ENCODE assay signal across 8 mouse cellular contexts in the genomic region with DNA sequence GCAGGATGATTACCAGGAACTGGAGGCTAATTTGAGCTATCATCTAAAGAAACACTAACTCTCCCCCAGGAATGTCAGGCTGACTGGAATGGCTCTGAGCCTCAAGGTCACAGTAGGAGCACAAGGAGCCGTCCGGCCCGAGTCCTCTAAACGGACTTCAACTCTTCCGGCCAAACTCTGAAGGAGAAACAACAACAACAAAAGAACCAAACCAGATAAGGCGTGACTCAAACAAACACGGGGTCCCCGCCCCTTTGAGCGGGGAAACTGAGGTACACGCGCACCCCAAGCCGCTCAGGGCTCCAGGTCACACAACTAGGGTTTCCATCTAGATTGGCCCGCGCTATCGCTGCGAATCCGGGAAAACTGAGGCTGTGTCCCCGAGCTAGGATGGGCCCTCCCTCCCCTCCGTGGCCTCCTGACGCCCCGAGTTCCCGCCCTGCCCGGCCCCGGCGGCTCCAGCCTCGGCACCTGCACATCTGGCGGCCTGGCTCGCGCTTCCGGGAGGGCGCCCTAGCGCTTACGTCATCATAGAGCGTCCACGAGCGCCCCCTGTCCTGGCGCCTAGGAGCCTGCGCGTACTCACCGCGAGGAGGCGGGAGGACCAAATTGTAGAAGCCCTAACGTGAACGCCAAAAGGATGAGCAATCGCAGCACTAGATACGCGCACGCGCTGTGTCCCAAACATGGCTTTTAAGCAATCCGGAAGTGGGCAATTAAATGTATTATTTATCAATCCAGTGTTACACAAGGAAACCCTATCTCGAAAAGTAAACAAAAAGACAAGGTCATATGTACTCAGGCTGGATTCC. TPM values are rescaled to one million over a fixed set of nuclear protein-coding genes. Genes with fewer than 3 reads are reported as not detected.
DNase-seq lines count a peak whose midpoint lies in the region; ATAC-seq and TF ChIP-seq lines count a peak whose summit lies in the region.

No protein-coding gene starts in this region.

- ATAC-seq in heart, embryonic 11.5 days (replicated peaks; ENCODE audit: insufficient number of reproducible peaks, low FRiP score, low TSS enrichment): peak; percentile 74
- ATAC-seq in kidney, embryonic 16.5 days (ENCODE audit: low FRiP score, low TSS enrichment): peak; percentile 81

- peak overlapping the region; percentile 90 for H3K9ac ChIP-seq in heart, embryonic 11.5 days (ENCODE audit: low read depth, low read length)
- peak overlapping the region; percentile 79 for H3K9ac ChIP-seq in kidney, embryonic 16.5 days (replicated peaks; ENCODE audit: low read length)
- peak overlapping the region; percentile 95 for H3K9ac ChIP-seq in liver, adult 2 months (ENCODE audit: low read depth, low read length)

- peak overlapping the region; percentile 73 for H3K4me2 ChIP-seq in heart, embryonic 11.5 days
- peak overlapping the region; percentile 76 for H3K4me2 ChIP-seq in kidney, embryonic 16.5 days (replicated peaks; ENCODE audit: low read depth, low read length)
- H3K4me2 ChIP-seq in myocyte (ENCODE audit: low read depth): peak overlapping the region; percentile 93

- peak overlapping the region; percentile 86 for H3K4me3 ChIP-seq in bone marrow macrophage, adult 2 months (ENCODE audit: insufficient read depth, low read length)
- peak overlapping the region; percentile 78 for H3K4me3 ChIP-seq in embryonic fibroblast, embryonic 13.5 days (ENCODE audit: insufficient read depth, low read length)
- peak overlapping the region; percentile 77 for H3K4me3 ChIP-seq in heart, embryonic 11.5 days (ENCODE audit: low read depth, low read length)
- peak overlapping the region; percentile 80 for H3K4me3 ChIP-seq in kidney, embryonic 16.5 days (ENCODE audit: low read length)
- peak overlapping the region; percentile 94 for H3K4me3 ChIP-seq in liver, adult 2 months (ENCODE audit: insufficient read depth, low read depth, low read length)
- H3K4me3 ChIP-seq in myocyte: peak overlapping the region; percentile 47

- H3K27ac ChIP-seq in bone marrow macrophage, adult 2 months (ENCODE audit: insufficient read depth, low read depth, low read length): peak overlapping the region; percentile 83
- peak overlapping the region; percentile 49 for H3K27ac ChIP-seq in embryonic fibroblast, embryonic 13.5 days (ENCODE audit: insufficient read depth, low read length)
- H3K27ac ChIP-seq in heart, embryonic 11.5 days (ENCODE audit: low read depth, low read length): peak overlapping the region; percentile 82
- H3K27ac ChIP-seq in kidney, embryonic 16.5 days (ENCODE audit: low read length): peak overlapping the region; percentile 95
- H3K27ac ChIP-seq in liver, adult 2 months (replicated peaks; ENCODE audit: insufficient read depth, low read depth, low read length): peak overlapping the region; percentile 93

- peaks cover 5% of the 10 kb centered on the region; the same call in 1 of the 2 replicates for H3K79me2 ChIP-seq in liver, adult 2 months (ENCODE audit: control insufficient read depth, insufficient read depth, low read length)
- H3K79me2 ChIP-seq in myocyte (ENCODE audit: control insufficient read depth, insufficient read depth): no peaks in the 10 kb centered on the region

- H3K27me3 ChIP-seq in heart, embryonic 11.5 days (ENCODE audit: control insufficient read depth, insufficient read depth, low read length): no peaks in the 10 kb centered on the region
- H3K27me3 ChIP-seq in kidney, embryonic 16.5 days (ENCODE audit: insufficient read depth, low read length): no peaks in the 10 kb centered on the region
- no peaks in the 10 kb centered on the region for H3K27me3 ChIP-seq in liver, adult 2 months (ENCODE audit: control insufficient read depth, insufficient read depth, low read length)
- H3K27me3 ChIP-seq in myocyte (ENCODE audit: control insufficient read depth, insufficient read depth, insufficient read length): no peaks in the 10 kb centered on the region
- H3K27me3 ChIP-seq in splenic B cell, adult 2 months (ENCODE audit: control insufficient read depth, insufficient read depth, low read length, poor library complexity, severe bottlenecking): no peaks in the 10 kb centered on the region

- no peak overlapping the region for H3ac ChIP-seq in myocyte (ENCODE audit: control insufficient read depth, insufficient read length)

- TF ChIP-seq POLR2A in bone marrow macrophage, adult 2 months (IDR thresholded peaks at IDR 0.05; ENCODE audit: borderline replicate concordance, low read depth, low read length): 0 out of 2 replicates have a peak, but pooled peaks have one; percentile 2
- peak; percentile 54 for TF ChIP-seq POLR2A in embryonic fibroblast, embryonic 13.5 days (IDR thresholded peaks at IDR 0.05; ENCODE audit: low read depth, low read length)
- TF ChIP-seq POLR2A in liver, adult 2 months (IDR thresholded peaks at IDR 0.05; ENCODE audit: extremely low read depth, insufficient read depth, low read length): peak; percentile 72; the same call in 1 of the 2 replicates
- peak; percentile 64 for TF ChIP-seq POLR2A in myocyte (IDR thresholded peaks at IDR 0.05; ENCODE audit: insufficient read length, low read depth)

- no peaks in the 10 kb centered on the region for H3K9me3 ChIP-seq in heart, embryonic 11.5 days (replicated peaks; ENCODE audit: control insufficient read depth, low read length)
- H3K9me3 ChIP-seq in kidney, embryonic 16.5 days (ENCODE audit: low read length): no peaks in the 10 kb centered on the region

- DNase-seq in A20 (ENCODE audit: low read depth, low spot score): peak; percentile 99
- DNase-seq in liver, adult 2 months (ENCODE audit: extremely low read depth, low read depth, low spot score): peak; percentile 99
- peak; percentile 99 for DNase-seq in splenic B cell, adult 2 months (ENCODE audit: low read depth, low spot score)

- H3K36me3 ChIP-seq in heart, embryonic 11.5 days (ENCODE audit: control insufficient read depth, insufficient read depth, low read length): no peaks in the 10 kb centered on the region; the same call in 1 of the 2 replicates
- H3K36me3 ChIP-seq in kidney, embryonic 16.5 days (ENCODE audit: insufficient read depth, low read length): peaks cover 10% of the 10 kb centered on the region; the same call in 1 of the 2 replicates
- H3K36me3 ChIP-seq in liver, adult 2 months (ENCODE audit: control insufficient read depth, insufficient read depth, low read length): peaks cover 5% of the 10 kb centered on the region; the same call in 1 of the 2 replicates
- H3K36me3 ChIP-seq in myocyte (ENCODE audit: control insufficient read depth, insufficient read depth): peaks cover 7% of the 10 kb centered on the region
- peaks cover 3% of the 10 kb centered on the region; the same call in 1 of the 2 replicates for H3K36me3 ChIP-seq in splenic B cell, adult 2 months (ENCODE audit: control insufficient read depth, insufficient read depth, low read length, poor library complexity, severe bottlenecking)

- TF ChIP-seq CTCF in bone marrow macrophage, adult 2 months (IDR thresholded peaks at IDR 0.05; ENCODE audit: low read depth, low read length): no peak
- 0 out of 2 replicates have a peak, but pooled peaks have one; percentile 19 for TF ChIP-seq CTCF in embryonic fibroblast, embryonic 13.5 days (IDR thresholded peaks at IDR 0.05; ENCODE audit: borderline replicate concordance, insufficient read depth, low read length)
- peak; percentile 65 for TF ChIP-seq CTCF in liver, adult 2 months (IDR thresholded peaks at IDR 0.05; ENCODE audit: low read depth, low read length)

- WGBS in heart, embryonic 11.5 days (ENCODE audit: insufficient replicate concordance): under 1% methylated on average over 51 of the region's 51 CpGs
- under 1% methylated on average over 51 of the region's 51 CpGs for WGBS in kidney, embryonic 16.5 days
- under 1% methylated on average over 51 of the region's 51 CpGs for WGBS in liver, adult 2 months

- peaks cover 20% of the 10 kb centered on the region for H3K4me1 ChIP-seq in bone marrow macrophage, adult 2 months (ENCODE audit: control insufficient read depth, insufficient read depth, low read length)
- no peaks in the 10 kb centered on the region; the same call in none of the 2 replicates for H3K4me1 ChIP-seq in embryonic fibroblast, embryonic 13.5 days (ENCODE audit: control insufficient read depth, insufficient read depth, low read length)
- peaks cover 15% of the 10 kb centered on the region for H3K4me1 ChIP-seq in heart, embryonic 11.5 days (ENCODE audit: control insufficient read depth, insufficient read depth, low read length)
- H3K4me1 ChIP-seq in kidney, embryonic 16.5 days (ENCODE audit: insufficient read depth, low read length): peaks cover 22% of the 10 kb centered on the region
- H3K4me1 ChIP-seq in liver, adult 2 months (ENCODE audit: control insufficient read depth, insufficient read depth, low read length): peaks cover 9% of the 10 kb centered on the region

RNA-seq across cellular contexts. Expression of a gene that starts 4.7 kb away (rescaled TPM):
- polyA plus RNA-seq in bone marrow macrophage, adult 2 months (2012; ENCODE audit: insufficient read depth, insufficient read length, missing spikeins): 163 and 178 TPM in 2 replicates
- polyA plus RNA-seq in embryonic fibroblast, embryonic 13.5 days (2011; ENCODE audit: insufficient read length, low read depth, missing spikeins): 105 and 110 TPM in 2 replicates
- 202 and 212 TPM in 2 replicates for polyA plus RNA-seq in heart, embryonic 11.5 days (2014; fragmentation: Nextera tagmentation; extraction: Ambion mirVana)
- 353 and 359 TPM in 2 replicates for polyA plus RNA-seq in kidney, embryonic 16.5 days (2015; fragmentation: Nextera tagmentation; extraction: Ambion mirVana)
- 271 and 321 TPM in 2 replicates for total RNA-seq in liver, adult 2 months (2014; rRNA removed)
- 455 and 489 TPM in 2 replicates for polyA plus RNA-seq in liver, adult 2 months (2012; rRNA removed)
- polyA plus RNA-seq in myocyte (2012; fragmentation: generic; extraction: Trizol): 329 TPM

RNA-seq across cellular contexts. Expression of a gene that starts 5.0 kb away (rescaled TPM):
- polyA plus RNA-seq in bone marrow macrophage, adult 2 months (2012; ENCODE audit: insufficient read depth, insufficient read length, missing spikeins): 82.2 and 82.3 TPM in 2 replicates
- 35.5 and 37.0 TPM in 2 replicates for polyA plus RNA-seq in embryonic fibroblast, embryonic 13.5 days (2011; ENCODE audit: insufficient read length, low read depth, missing spikeins)
- 67.3 and 68.1 TPM in 2 replicates for polyA plus RNA-seq in heart, embryonic 11.5 days (2014; fragmentation: Nextera tagmentation; extraction: Ambion mirVana)
- 65.4 and 69.9 TPM in 2 replicates for polyA plus RNA-seq in kidney, embryonic 16.5 days (2015; fragmentation: Nextera tagmentation; extraction: Ambion mirVana)
- total RNA-seq in liver, adult 2 months (2014; rRNA removed): 36.7 and 42.6 TPM in 2 replicates
- 68.4 and 72.3 TPM in 2 replicates for polyA plus RNA-seq in liver, adult 2 months (2012; rRNA removed)
- 73.8 TPM for polyA plus RNA-seq in myocyte (2012; fragmentation: generic; extraction: Trizol)

RNA-seq across cellular contexts. Expression of a gene that starts 12.2 kb away (rescaled TPM):
- polyA plus RNA-seq in bone marrow macrophage, adult 2 months (2012; ENCODE audit: insufficient read depth, insufficient read length, missing spikeins): 825 and 873 TPM in 2 replicates
- 547 and 589 TPM in 2 replicates for polyA plus RNA-seq in embryonic fibroblast, embryonic 13.5 days (2011; ENCODE audit: insufficient read length, low read depth, missing spikeins)
- 798 and 827 TPM in 2 replicates for polyA plus RNA-seq in heart, embryonic 11.5 days (2014; fragmentation: Nextera tagmentation; extraction: Ambion mirVana)
- 869 and 882 TPM in 2 replicates for polyA plus RNA-seq in kidney, embryonic 16.5 days (2015; fragmentation: Nextera tagmentation; extraction: Ambion mirVana)
- total RNA-seq in liver, adult 2 months (2014; rRNA removed): 750 and 1,062 TPM in 2 replicates
- 596 and 770 TPM in 2 replicates for polyA plus RNA-seq in liver, adult 2 months (2012; rRNA removed)
- 2,253 TPM for polyA plus RNA-seq in myocyte (2012; fragmentation: generic; extraction: Trizol)

RNA-seq across cellular contexts. Expression of a gene that starts 16.2 kb away (rescaled TPM):
- 80.7 and 86.0 TPM in 2 replicates for polyA plus RNA-seq in bone marrow macrophage, adult 2 months (2012; ENCODE audit: insufficient read depth, insufficient read length, missing spikeins)
- polyA plus RNA-seq in embryonic fibroblast, embryonic 13.5 days (2011; ENCODE audit: insufficient read length, low read depth, missing spikeins): 29.9 and 46.6 TPM in 2 replicates
- 109 and 124 TPM in 2 replicates for polyA plus RNA-seq in heart, embryonic 11.5 days (2014; fragmentation: Nextera tagmentation; extraction: Ambion mirVana)
- 133 and 135 TPM in 2 replicates for polyA plus RNA-seq in kidney, embryonic 16.5 days (2015; fragmentation: Nextera tagmentation; extraction: Ambion mirVana)
- total RNA-seq in liver, adult 2 months (2014; rRNA removed): 60.8 and 75.2 TPM in 2 replicates
- polyA plus RNA-seq in liver, adult 2 months (2012; rRNA removed): 141 and 152 TPM in 2 replicates
- 259 TPM for polyA plus RNA-seq in myocyte (2012; fragmentation: generic; extraction: Trizol)

RNA-seq across cellular contexts. Expression of a gene that starts 16.5 kb away (rescaled TPM):
- polyA plus RNA-seq in bone marrow macrophage, adult 2 months (2012; ENCODE audit: insufficient read depth, insufficient read length, missing spikeins): 17.1 TPM in 2 replicates
- polyA plus RNA-seq in embryonic fibroblast, embryonic 13.5 days (2011; ENCODE audit: insufficient read length, low read depth, missing spikeins): 16.1 and 20.4 TPM in 2 replicates
- polyA plus RNA-seq in heart, embryonic 11.5 days (2014; fragmentation: Nextera tagmentation; extraction: Ambion mirVana): 14.1 and 14.7 TPM in 2 replicates
- polyA plus RNA-seq in kidney, embryonic 16.5 days (2015; fragmentation: Nextera tagmentation; extraction: Ambion mirVana): 24.1 and 25.1 TPM in 2 replicates
- 10.0 and 13.6 TPM in 2 replicates for total RNA-seq in liver, adult 2 months (2014; rRNA removed)
- polyA plus RNA-seq in liver, adult 2 months (2012; rRNA removed): 19.6 and 25.0 TPM in 2 replicates
- 12.7 TPM for polyA plus RNA-seq in myocyte (2012; fragmentation: generic; extraction: Trizol)

Comparison
In these comparisons a context has a peak if more than half of its experiments do, and no peak if none do; other contexts are left out.
1. Peak in every context shown above with its lines: DNase-seq, ATAC-seq, H3K4me3 ChIP-seq and H3K27ac ChIP-seq.
2. POLR2A ChIP-seq: peak in every context shown above with its lines; median percentile 72 in liver, adult 2 months; 64 in myocyte; 54 in embryonic fibroblast, embryonic 13.5 days; 2 in bone marrow macrophage, adult 2 months.